Mouse (Mus musculus) CH12.LX (cell line): ENCODE data around the gene Tnfrsf1a. TPM values are rescaled to one million over a fixed set of nuclear protein-coding genes. Genes with fewer than 3 reads are reported as not detected.

Experiments
- DNase-seq: peaks from one replicate; pipeline ENCODE4 v3.0.0-alpha.2; 2013; ENCODE audit errors: extremely low read depth
- H3K27ac ChIP-seq: 2 replicates; pipeline ENCODE4 v1.5.1; 2012; ENCODE audit warnings: low read depth, mild to moderate bottlenecking, control low read depth, moderate library complexity; ENCODE audit not compliant: insufficient read depth
- H3K27me3 ChIP-seq: replicated peaks from 2 replicates; pipeline ENCODE3; 2012; ENCODE audit warnings: inconsistent platforms
- H3K36me3 ChIP-seq, 2 experiments: replicated peaks in 1 of 2; 2 replicates each; pipeline versions ENCODE3 to v1.6.1; 2012; ENCODE audit warnings: inconsistent platforms in 1 of 2, low read length in 1 of 2, mild to moderate bottlenecking in 1 of 2, mixed read lengths in 1 of 2, moderate library complexity in 1 of 2; ENCODE audit not compliant: control insufficient read depth in 1 of 2, insufficient read depth in 1 of 2
- H3K4me1 ChIP-seq, 2 experiments: 2 replicates each; pipeline ENCODE4 v1.6.1; 2012; ENCODE audit warnings: inconsistent platforms in 1 of 2, moderate library complexity in 1 of 2; ENCODE audit not compliant: insufficient read depth in 2 of 2, control insufficient read depth in 1 of 2
- H3K4me2 ChIP-seq: 2 replicates; pipeline ENCODE4 v1.6.1; 2012; ENCODE audit warnings: low read depth, mild to moderate bottlenecking, control low read depth; ENCODE audit not compliant: poor library complexity, insufficient read depth, severe bottlenecking
- H3K4me3 ChIP-seq, 3 experiments: fragments of 150-350 bp in 1 of 3; sonication (generic) in 1 of 3; replicated peaks in 1 of 3; 2 replicates each; pipeline versions ENCODE3 to v1.5.1; 2011 to 2012; ENCODE audit warnings: low read depth in 2 of 3, low read length in 2 of 3, mild to moderate bottlenecking in 2 of 3, moderate library complexity in 2 of 3, control low read depth in 1 of 3, improper control_type of control experiment in 1 of 3, inconsistent platforms in 1 of 3, mixed read lengths in 1 of 3; ENCODE audit not compliant: poor library complexity in 1 of 3
- H3K79me2 ChIP-seq: replicated peaks from 2 replicates; pipeline ENCODE4 v1.6.1; 2012; ENCODE audit warnings: mild to moderate bottlenecking, moderate library complexity; ENCODE audit not compliant: control insufficient read depth, poor library complexity, insufficient read depth, severe bottlenecking; ENCODE audit errors: extremely low read depth
- H3K9ac ChIP-seq: 2 replicates; pipeline ENCODE4 v1.6.1; 2012; ENCODE audit warnings: low read depth, mild to moderate bottlenecking, control low read depth, moderate library complexity; ENCODE audit not compliant: insufficient read depth
- H3K9me3 ChIP-seq: replicated peaks from 2 replicates; pipeline ENCODE3; 2012; ENCODE audit warnings: low read length, inconsistent platforms, mixed read lengths
- BHLHE40 ChIP-seq: IDR thresholded peaks from 2 replicates; pipeline ENCODE4 v1.6.1; 2011; ENCODE audit warnings: mild to moderate bottlenecking, low read depth, low read length, improper control_type of control experiment
- CHD1 ChIP-seq: IDR thresholded peaks from 2 replicates; pipeline ENCODE4 v1.6.1; 2012; ENCODE audit warnings: low read depth, low read length, improper control_type of control experiment, inconsistent platforms
- CHD2 ChIP-seq: IDR thresholded peaks from 2 replicates; pipeline ENCODE4 v1.6.1; 2011; ENCODE audit warnings: low read length, improper control_type of control experiment
- CTCF ChIP-seq, 2 experiments: IDR thresholded peaks in 1 of 2; conservative IDR thresholded peaks in 1 of 2; 2 replicates each; pipeline ENCODE4 v1.5.1; 2011 to 2012; ENCODE audit warnings: low read depth in 2 of 2, low read length in 2 of 2, improper control_type of control experiment in 1 of 2, inconsistent platforms in 1 of 2, mild to moderate bottlenecking in 1 of 2, moderate library complexity in 1 of 2
- ELF1 ChIP-seq: IDR thresholded peaks from 2 replicates; pipeline ENCODE4 v1.6.1; 2014; ENCODE audit warnings: low read depth, mild to moderate bottlenecking, inconsistent platforms, low read length, improper control_type of control experiment
- EP300 ChIP-seq: IDR thresholded peaks from 2 replicates; pipeline ENCODE4 v1.6.1; 2011; ENCODE audit warnings: low read length, improper control_type of control experiment
- GABPA ChIP-seq: IDR thresholded peaks from 2 replicates; pipeline ENCODE4 v1.6.1; 2012; ENCODE audit warnings: low read depth, low read length, improper control_type of control experiment, inconsistent platforms; ENCODE audit not compliant: insufficient replicate concordance
- HCFC1 ChIP-seq: IDR thresholded peaks from 2 replicates; pipeline ENCODE4 v1.6.1; 2012; ENCODE audit warnings: low read depth, mild to moderate bottlenecking, inconsistent platforms, low read length, improper control_type of control experiment
- KAT2A ChIP-seq: IDR thresholded peaks from 2 replicates; pipeline ENCODE4 v1.6.1; 2012; ENCODE audit warnings: low read length, improper control_type of control experiment, inconsistent platforms; ENCODE audit not compliant: insufficient replicate concordance
- MAX ChIP-seq: IDR thresholded peaks from 2 replicates; pipeline ENCODE4 v1.6.1; 2011; ENCODE audit warnings: low read length, improper control_type of control experiment
- MEF2A ChIP-seq: IDR thresholded peaks from 2 replicates; pipeline ENCODE4 v1.6.1; 2014; ENCODE audit warnings: low read depth, mild to moderate bottlenecking, inconsistent platforms, low read length, improper control_type of control experiment, borderline replicate concordance
- MXI1 ChIP-seq: IDR thresholded peaks from 2 replicates; pipeline ENCODE4 v1.6.1; 2011; ENCODE audit warnings: mild to moderate bottlenecking, low read depth, low read length, improper control_type of control experiment
- MYC ChIP-seq: IDR thresholded peaks from 2 replicates; pipeline ENCODE4 v1.6.1; 2011; ENCODE audit warnings: low read depth, mild to moderate bottlenecking, improper control_type of control experiment, low read length
- NRF1 ChIP-seq: IDR thresholded peaks from 2 replicates; pipeline ENCODE4 v1.6.1; 2014; ENCODE audit warnings: low read depth, mild to moderate bottlenecking, inconsistent platforms, low read length, improper control_type of control experiment, moderate library complexity
- POLR2A ChIP-seq: IDR thresholded peaks from 2 replicates; pipeline ENCODE4 v1.6.1; 2011; ENCODE audit warnings: low read depth, mild to moderate bottlenecking, improper control_type of control experiment, low read length
- POLR2AphosphoS2 ChIP-seq: IDR thresholded peaks from 2 replicates; pipeline ENCODE4 v1.6.1; 2011; ENCODE audit warnings: low read depth, low read length, improper control_type of control experiment
- RAD21 ChIP-seq: IDR thresholded peaks from 2 replicates; pipeline ENCODE4 v1.6.1; 2011; ENCODE audit warnings: low read depth, mild to moderate bottlenecking, low read length, improper control_type of control experiment, moderate library complexity
- SIN3A ChIP-seq: IDR thresholded peaks from 2 replicates; pipeline ENCODE4 v1.6.1; 2012; ENCODE audit warnings: low read length, improper control_type of control experiment, inconsistent platforms
- SMC3 ChIP-seq: IDR thresholded peaks from 2 replicates; pipeline ENCODE4 v1.6.1; 2011; ENCODE audit warnings: low read depth, low read length, improper control_type of control experiment
- TBP ChIP-seq: conservative IDR thresholded peaks from 2 replicates; pipeline ENCODE4 v1.6.1; 2011; ENCODE audit warnings: low read depth, low read length, improper control_type of control experiment
- TCF12 ChIP-seq: IDR thresholded peaks from 2 replicates; pipeline ENCODE4 v1.6.1; 2014; ENCODE audit warnings: low read depth, mild to moderate bottlenecking, inconsistent platforms, low read length, improper control_type of control experiment
- UBTF ChIP-seq: IDR thresholded peaks from 2 replicates; pipeline ENCODE4 v1.6.1; 2012; ENCODE audit warnings: low read depth, mild to moderate bottlenecking, inconsistent platforms, low read length, improper control_type of control experiment, moderate library complexity
- USF1 ChIP-seq: IDR thresholded peaks from 2 replicates; pipeline ENCODE4 v1.6.1; 2014; ENCODE audit warnings: low read depth, mild to moderate bottlenecking, inconsistent platforms, low read length, improper control_type of control experiment
- USF2 ChIP-seq: conservative IDR thresholded peaks from 2 replicates; pipeline ENCODE4 v1.6.1; 2011; ENCODE audit warnings: low read depth, low read length, improper control_type of control experiment
- ZMIZ1 ChIP-seq: IDR thresholded peaks from 2 replicates; pipeline ENCODE4 v1.6.1; 2012; ENCODE audit warnings: low read depth, mild to moderate bottlenecking, inconsistent platforms, low read length, improper control_type of control experiment
- dilution Hi-C: fragments of 300-500 bp; cut with MboI; formaldehyde crosslinking; loops from 2 replicates; pipeline ENCODE4 v1.14.3; 2020; ENCODE audit warnings: low sequenced_read_pairs; ENCODE audit not compliant: extremely low pct_unique_long_range_greater_than_20kb, extremely low pct_ligation_motif_present
- in situ Hi-C: fragments of 300-500 bp; cut with MboI; formaldehyde crosslinking; loops from 3 replicates; pipeline ENCODE4 v1.14.3; 2019; ENCODE audit warnings: low sequenced_read_pairs, low pct_ligation_motif_present, low pct_unique_long_range_greater_than_20kb, mixed read lengths
- polyA plus RNA-seq: library from polyadenylated mRNA; unstranded; fragments of >175 nt; gene quantifications from 2 replicates; pipeline ENCODE4 v1.2.1, GENCODE M21; 2012; ENCODE audit warnings: low read depth; ENCODE audit not compliant: insufficient read length
- total RNA-seq, 2 experiments: library from RNA; depleted of rRNA; stranded (reverse); fragments of 300-350 nt in 1 of 2; fragments of >200 nt in 1 of 2; gene quantifications; 2 replicates each; pipeline ENCODE4 v1.2.3; 2012 to 2014

Gene Tnfrsf1a
- total RNA-seq (2012; rRNA removed) (0.13 and 0.21 TPM in 2 replicates), total RNA-seq (2014; rRNA removed) (not detected in 2 replicates), polyA plus RNA-seq (not detected in 2 replicates)

- Histone ChIP-seq H3K4me2 (no peak within 1 kb of the TSS), H3K36me3 (no peaks in the 10 kb centered on the region), H3K4me1 (no peaks in the 10 kb centered on the region), H3K9me3 (no peaks in the 10 kb centered on the region), H3K79me2 (no peaks in the 10 kb centered on the region), H3K27me3 (peaks cover 96% of the 10 kb centered on the region), H3K27ac (no peak within 1 kb of the TSS), H3K9ac (no peak within 1 kb of the TSS), H3K4me3 (no peak within 1 kb of the TSS)
- DNase-seq: no peak
- in situ Hi-C loops (no loop called here), dilution Hi-C loops (no loop called here)
- TF ChIP-seq CTCF (conservative IDR thresholded peaks at IDR 0.05 in 1 of 2, IDR thresholded peaks at IDR 0.05 in 1 of 2; ENCODE audit: low read depth in 2 of 2, low read length in 2 of 2) (no peak), SIN3A (no peak), POLR2A (no peak), TCF12 (no peak), CHD2 (no peak), CHD1 (no peak), USF2 (no peak), MYC (no peak), GABPA (no peak), EP300 (no peak), POLR2AphosphoS2 (no peak), HCFC1 (no peak), KAT2A (no peak), UBTF (no peak), MAX (no peak), NRF1 (no peak), BHLHE40 (no peak), USF1 (no peak), MEF2A (no peak)
Observed at GRCm38 (mm10) chr6:125348721-125349574, at the start of gene Tnfrsf1a. Tnfrsf1a (plus strand) TSS chr6:125349362.

GRCm38 (mm10) chr6:125300982-125301381 lies 48.2 kb upstream of the Tnfrsf1a start:
- dilution Hi-C loops (no loop called here), in situ Hi-C loops (no loop called here)
- no peaks in the 10 kb centered on the region for H3K4me1 ChIP-seq
- H3K27ac ChIP-seq: no peak overlapping the region
- no peak overlapping the region for H3K9ac ChIP-seq
- TF ChIP-seq MXI1 (no peak), RAD21 (no peak), ZMIZ1 (no peak), TBP (no peak), UBTF (no peak), SMC3 (no peak), ELF1 (no peak), CTCF (conservative IDR thresholded peaks at IDR 0.05 in 1 of 2, IDR thresholded peaks at IDR 0.05 in 1 of 2; ENCODE audit: low read depth in 2 of 2, low read length in 2 of 2) (no peak), KAT2A (no peak), POLR2AphosphoS2 (no peak), MAX (no peak), NRF1 (no peak)
- DNase-seq: no peak
- H3K9me3 ChIP-seq: peaks cover 10% of the 10 kb centered on the region
- no peaks in the 10 kb centered on the region for H3K79me2 ChIP-seq
- H3K36me3 ChIP-seq: no peaks in the 10 kb centered on the region
- no peak overlapping the region for H3K4me3 ChIP-seq
- H3K27me3 ChIP-seq: peaks cover 70% of the 10 kb centered on the region
- no peak overlapping the region for H3K4me2 ChIP-seq
